Mouse (Mus musculus) intestine, postnatal 0 days (tissue): ENCODE data around the gene Khsrp. TPM values are rescaled to one million over a fixed set of nuclear protein-coding genes. Genes with fewer than 3 reads are reported as not detected.

Source experiments
- ATAC-seq: fragments of 200-750 bp; cut with Nextera tagmentation; 2 replicates; pipeline ENCODE4 v1.8.0; 2017; ENCODE audit warnings: mild to moderate bottlenecking, moderate TSS enrichment, moderate library complexity
- H3K27ac ChIP-seq: fragments of 300-500 bp; sonication (generic); 2 replicates; pipeline ENCODE4 v1.5.1; 2014; ENCODE audit warnings: mild to moderate bottlenecking, low read depth, low read length, moderate library complexity
- H3K27me3 ChIP-seq: fragments of 300-500 bp; sonication (generic); replicated peaks from 2 replicates; pipeline ENCODE4 v1.6.1; 2014; ENCODE audit warnings: low read length, mixed read lengths; ENCODE audit not compliant: control insufficient read depth, insufficient read depth
- H3K36me3 ChIP-seq: fragments of 300-500 bp; sonication (generic); 2 replicates; pipeline ENCODE4 v1.6.1; 2014; ENCODE audit warnings: mild to moderate bottlenecking, moderate library complexity; ENCODE audit not compliant: control insufficient read depth, insufficient read depth
- H3K4me1 ChIP-seq: fragments of 300-500 bp; sonication (generic); replicated peaks from 2 replicates; pipeline ENCODE4 v1.6.1; 2014; ENCODE audit warnings: antibody characterized with exemption, low read length, mixed read lengths; ENCODE audit not compliant: control insufficient read depth, insufficient read depth
- H3K4me2 ChIP-seq: fragments of 300-500 bp; sonication (generic); replicated peaks from 2 replicates; pipeline ENCODE4 v1.6.1; 2014; ENCODE audit warnings: low read depth, mild to moderate bottlenecking, moderate library complexity
- H3K4me3 ChIP-seq: fragments of 300-500 bp; sonication (generic); 2 replicates; pipeline ENCODE4 v1.5.1; 2014; ENCODE audit warnings: low read depth, low read length
- H3K9ac ChIP-seq: fragments of 300-500 bp; sonication (generic); 2 replicates; pipeline ENCODE4 v1.6.1; 2014; ENCODE audit warnings: mild to moderate bottlenecking, low read depth, low read length
- H3K9me3 ChIP-seq: fragments of 300-500 bp; sonication (generic); 2 replicates; pipeline ENCODE4 v1.6.1; 2016; ENCODE audit warnings: mixed run types; ENCODE audit not compliant: control insufficient read depth
- CTCF ChIP-seq: sonication (generic); IDR thresholded peaks from 2 replicates; pipeline ENCODE4 v1.5.1; 2016; ENCODE audit warnings: low read depth, mild to moderate bottlenecking, control low read depth, antibody characterized with exemption, moderate library complexity
- WGBS: fragments of 180-500 bp; shearing (Covaris S2); extraction: QIAGEN DNeasy Blood & Tissue Kit; methylation state at CpG from one replicate; pipeline ENCODE4 v1.1.7; 2014; 5-methylcytosine and 5-hydroxymethylcytosine counted together
- polyA plus RNA-seq: library from polyadenylated mRNA; unstranded; fragments of >200 nt; fragmentation: Nextera tagmentation; extraction: Ambion mirVana; gene quantifications from 2 replicates; pipeline ENCODE4 v1.2.1, GENCODE M21; 2015

Khsrp gene
- polyA plus RNA-seq, 1 experiment from 2014 or later: 18.8 TPM

- Histone ChIP-seq H3K27ac (no peak overlapping the region), H3K4me1 (no peaks in the 10 kb centered on the region), H3K9ac (no peak overlapping the region), H3K36me3 (peaks cover 55% of the 10 kb centered on the region), H3K27me3 (no peaks in the 10 kb centered on the region), H3K4me3 (no peak overlapping the region), H3K4me2 (no peak overlapping the region), H3K9me3 (no peaks in the 10 kb centered on the region)
- no peak for TF ChIP-seq CTCF
- 85% methylated on average over 5 of the region's 5 CpGs for WGBS
- no peak for ATAC-seq
Observed at GRCm38 (mm10) chr17:57020960-57021359, 10.4 kb downstream of the Khsrp start.

DNA sequence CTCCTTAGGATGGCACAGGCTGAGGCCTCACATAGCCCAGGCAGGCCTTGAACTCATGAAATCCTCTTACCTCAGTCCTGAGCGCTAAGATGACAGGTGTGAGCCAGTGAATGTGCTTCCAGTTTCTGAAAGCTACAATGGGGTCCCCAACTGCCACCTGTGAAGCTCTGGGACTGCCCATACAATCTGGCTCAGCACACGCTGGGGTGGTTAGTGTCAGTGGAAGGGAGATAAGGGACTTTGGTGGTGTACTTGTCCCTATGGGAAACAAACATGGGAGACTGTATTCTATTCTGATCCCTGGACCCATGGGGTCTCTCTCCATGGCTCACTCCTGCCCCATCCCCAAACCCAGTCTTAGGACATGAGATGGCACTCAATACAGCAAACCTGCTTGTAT, 11.6 kb downstream of the Khsrp start:
- no peak for ATAC-seq
- no peak for TF ChIP-seq CTCF
- Histone ChIP-seq H3K27ac (no peak overlapping the region), H3K9ac (no peak overlapping the region), H3K4me2 (no peak overlapping the region), H3K9me3 (no peaks in the 10 kb centered on the region), H3K27me3 (no peaks in the 10 kb centered on the region), H3K4me3 (no peak overlapping the region), H3K4me1 (no peaks in the 10 kb centered on the region), H3K36me3 (peaks cover 42% of the 10 kb centered on the region)
- 68% methylated on average over 2 of the region's 2 CpGs for WGBS

GRCm38 (mm10) chr17:57012245-57012795, 19.0 kb downstream of the Khsrp start:
- 78% methylated on average over 13 of the region's 13 CpGs for WGBS
- H3K27ac ChIP-seq: peak overlapping the region; percentile 75
- H3K4me3 ChIP-seq: peak overlapping the region; percentile 70
- no peak overlapping the region for H3K9ac ChIP-seq
- H3K4me2 ChIP-seq: peak overlapping the region; percentile 84
- peaks cover 14% of the 10 kb centered on the region for H3K36me3 ChIP-seq
- ATAC-seq: no peak
- no peaks in the 10 kb centered on the region for H3K27me3 ChIP-seq
- no peak for TF ChIP-seq CTCF
- no peaks in the 10 kb centered on the region for H3K4me1 ChIP-seq
- H3K9me3 ChIP-seq: no peaks in the 10 kb centered on the region

- Histone ChIP-seq H3K27me3 (no peaks in the 10 kb centered on the region), H3K4me1 (no peaks in the 10 kb centered on the region), H3K36me3 (peaks cover 23% of the 10 kb centered on the region), H3K9ac (peak within 1 kb of the TSS; percentile 78), H3K9me3 (no peaks in the 10 kb centered on the region), H3K4me2 (peak within 1 kb of the TSS; percentile 89), H3K4me3 (peak within 1 kb of the TSS; percentile 70), H3K27ac (peak within 1 kb of the TSS; percentile 75)
- under 1% methylated on average over 51 of the region's 51 CpGs for WGBS
- peak; percentile 92 for ATAC-seq
- peak; percentile 35; the same call in 1 of the 2 replicates for TF ChIP-seq CTCF
Observed at GRCm38 (mm10) chr17:57011236-57012141, 19.8 kb downstream of the Khsrp start, which contains the start of the genes Gtf2f1 and Gm17949. Gtf2f1 (minus strand) TSS chr17:57011288. Gm17949 (plus strand) TSS chr17:57011469.

- H3K4me2 ChIP-seq: peak overlapping the region; percentile 89
- no peaks in the 10 kb centered on the region for H3K4me1 ChIP-seq
- no peak for TF ChIP-seq CTCF
- ATAC-seq: peak; percentile 61
- WGBS: under 1% methylated on average over 19 of the region's 19 CpGs
- peak overlapping the region; percentile 70 for H3K4me3 ChIP-seq
- H3K9ac ChIP-seq: peak overlapping the region; percentile 78
- H3K9me3 ChIP-seq: no peaks in the 10 kb centered on the region
- no peaks in the 10 kb centered on the region for H3K27me3 ChIP-seq
- H3K36me3 ChIP-seq: peaks cover 29% of the 10 kb centered on the region
- peak overlapping the region; percentile 73 for H3K27ac ChIP-seq
Observed at GRCm38 (mm10) chr17:57010911-57011235, 20.4 kb downstream of the Khsrp start.

GRCm38 (mm10) chr17:57007137-57007905, 24.0 kb downstream of the Khsrp start:
- Histone ChIP-seq H3K4me1 (no peaks in the 10 kb centered on the region), H3K27ac (no peak overlapping the region), H3K36me3 (peaks cover 63% of the 10 kb centered on the region), H3K9ac (no peak overlapping the region), H3K4me3 (no peak overlapping the region), H3K4me2 (no peak overlapping the region), H3K9me3 (no peaks in the 10 kb centered on the region), H3K27me3 (no peaks in the 10 kb centered on the region)
- WGBS: 93% methylated on average over 13 of the region's 13 CpGs
- peak; percentile 61 for TF ChIP-seq CTCF
- ATAC-seq: no peak
